Mouse (Mus musculus): Measurements from ENCODE around the gene Lmln. TPM values are rescaled to one million over a fixed set of nuclear protein-coding genes. Genes with fewer than 3 reads are reported as not detected.
"Not testable (repeated sequence)": the region's sequence is repeated elsewhere in the genome, so short reads cannot be mapped to it uniquely, and the experiment has no call there.

Lmln gene
- total RNA-seq, 1 experiment from 2014 or later: 0.70 TPM

DNA sequence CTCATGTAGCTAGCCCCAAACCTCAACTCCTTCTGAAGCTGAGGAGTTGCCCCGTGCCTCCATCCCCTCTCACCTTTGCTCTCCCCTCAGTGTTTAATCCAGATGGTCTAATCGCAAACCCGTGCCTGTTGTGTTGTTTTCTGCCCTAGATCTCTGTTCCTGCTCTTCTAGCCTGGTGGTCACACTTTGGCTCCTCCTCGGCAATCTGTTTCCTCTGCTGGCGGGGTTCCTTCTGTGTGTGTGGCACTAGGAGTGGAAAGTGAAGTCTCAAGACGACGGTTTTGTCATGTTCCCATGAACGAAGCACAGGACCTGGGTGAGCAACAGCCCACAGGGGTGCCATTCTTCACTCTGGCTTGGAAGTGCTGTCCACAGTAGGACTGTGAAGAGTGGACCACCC is 61.1 kb downstream of the Lmln start:
- no peak for ATAC-seq (ENCODE audit: extremely low read depth, insufficient number of reproducible peaks, low FRiP score, poor library complexity, severe bottlenecking)

DNA sequence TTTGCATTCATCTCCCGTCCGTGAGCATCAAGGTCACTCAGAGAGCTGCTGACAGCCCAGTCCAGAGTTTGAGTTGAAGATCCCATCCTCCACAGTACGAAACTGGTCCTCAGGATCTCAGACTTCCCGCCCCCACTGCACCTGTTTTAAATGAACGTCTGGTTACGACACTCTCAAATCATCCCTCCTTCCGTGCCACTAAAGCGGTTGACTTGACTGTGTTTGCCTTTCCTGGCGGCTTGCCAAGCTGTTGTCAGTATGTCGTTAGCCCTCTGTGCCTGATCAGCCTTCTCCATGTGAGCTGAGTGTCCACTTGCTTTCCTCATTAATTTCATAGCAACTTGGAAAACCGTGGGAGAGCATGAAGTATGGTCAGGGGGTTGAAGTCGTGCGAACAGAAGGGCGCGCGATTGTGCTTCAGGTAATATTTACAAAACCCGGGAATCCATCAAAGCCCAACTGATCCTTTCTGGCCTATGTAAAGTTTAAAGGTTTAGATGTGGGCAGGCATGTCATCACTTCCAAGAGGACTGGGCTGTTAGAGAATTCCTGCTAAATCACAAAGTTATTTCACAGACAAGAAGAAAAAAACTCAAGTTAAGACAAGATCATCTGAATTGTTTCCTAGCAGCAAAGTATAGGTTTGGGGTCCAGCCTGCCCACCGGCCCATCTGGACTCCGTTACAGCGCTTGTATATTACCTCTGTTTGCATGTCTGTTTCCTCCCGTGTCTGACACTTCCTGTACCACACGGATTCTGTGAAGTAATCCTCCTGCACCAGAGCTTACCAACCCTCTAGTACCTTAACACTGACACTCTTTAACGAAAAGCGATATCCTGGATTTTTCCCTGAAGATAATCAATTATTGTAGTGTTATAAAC is 61.9 kb downstream of the Lmln start:
- no peak for ATAC-seq (ENCODE audit: extremely low read depth, insufficient number of reproducible peaks, low FRiP score, poor library complexity, severe bottlenecking)

DNA sequence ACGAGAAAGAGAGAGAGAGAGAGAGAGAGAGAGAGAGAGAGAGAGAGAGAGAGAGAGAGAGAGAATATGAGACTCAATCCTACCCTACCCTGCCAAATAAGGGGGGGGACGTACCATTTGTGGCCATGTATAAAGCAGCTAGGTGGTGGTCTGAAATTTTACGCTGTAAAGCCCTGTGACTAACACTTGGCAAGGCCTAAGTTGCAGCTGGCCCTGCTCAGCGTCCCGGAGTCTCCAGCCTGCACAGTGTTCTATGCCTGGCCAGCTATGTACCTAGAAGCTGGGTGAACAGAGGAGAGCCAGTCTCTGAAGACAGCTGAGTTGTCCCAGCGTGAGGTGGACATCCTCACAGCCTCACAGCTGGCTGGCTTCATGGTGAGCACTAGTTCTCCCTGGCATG is 64.7 kb downstream of the Lmln start:
- no peak for ATAC-seq (ENCODE audit: extremely low read depth, insufficient number of reproducible peaks, low FRiP score, poor library complexity, severe bottlenecking)

DNA sequence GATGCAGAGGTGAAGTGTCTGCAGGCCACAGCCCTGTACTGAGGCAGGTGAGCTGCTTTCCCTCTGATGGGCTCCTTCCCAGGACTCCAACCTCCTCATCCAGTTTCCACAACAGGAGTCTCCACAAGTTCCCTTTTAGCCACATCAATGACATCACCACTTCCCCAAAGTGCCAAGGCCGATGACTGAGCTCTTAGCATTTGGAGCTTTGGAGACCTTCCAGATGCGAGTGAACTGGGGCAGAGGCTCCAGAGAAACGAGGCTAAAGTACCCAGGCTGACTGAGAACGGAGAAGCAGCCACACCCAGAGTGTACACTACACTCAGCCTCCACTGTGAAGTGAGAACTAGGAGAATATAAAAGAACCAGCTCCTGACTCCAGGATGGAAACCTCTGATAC is 68.4 kb downstream of the Lmln start:
- ATAC-seq (ENCODE audit: extremely low read depth, insufficient number of reproducible peaks, low FRiP score, poor library complexity, severe bottlenecking): no peak

DNA sequence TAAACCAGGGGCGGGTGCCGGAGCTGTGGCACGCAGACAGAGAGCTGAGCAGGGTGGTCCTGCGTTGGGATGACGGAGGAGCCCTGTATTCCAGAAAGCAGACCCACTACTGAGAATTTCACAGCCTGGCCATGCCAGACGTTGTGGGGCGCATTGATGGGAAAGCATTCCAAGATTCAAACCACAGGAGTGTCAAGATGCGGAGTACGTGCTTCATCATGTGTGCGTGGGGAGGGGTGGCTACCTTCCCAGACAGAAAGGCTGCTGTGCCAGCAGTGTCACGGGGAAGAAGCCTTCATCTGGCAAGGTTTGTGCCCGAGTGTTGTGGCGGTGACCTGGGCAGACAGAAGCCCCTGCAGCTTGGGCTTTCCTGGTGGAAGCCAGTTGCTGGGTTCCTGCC is 70.9 kb downstream of the Lmln start:
- no peak for ATAC-seq (ENCODE audit: extremely low read depth, insufficient number of reproducible peaks, low FRiP score, poor library complexity, severe bottlenecking)

DNA sequence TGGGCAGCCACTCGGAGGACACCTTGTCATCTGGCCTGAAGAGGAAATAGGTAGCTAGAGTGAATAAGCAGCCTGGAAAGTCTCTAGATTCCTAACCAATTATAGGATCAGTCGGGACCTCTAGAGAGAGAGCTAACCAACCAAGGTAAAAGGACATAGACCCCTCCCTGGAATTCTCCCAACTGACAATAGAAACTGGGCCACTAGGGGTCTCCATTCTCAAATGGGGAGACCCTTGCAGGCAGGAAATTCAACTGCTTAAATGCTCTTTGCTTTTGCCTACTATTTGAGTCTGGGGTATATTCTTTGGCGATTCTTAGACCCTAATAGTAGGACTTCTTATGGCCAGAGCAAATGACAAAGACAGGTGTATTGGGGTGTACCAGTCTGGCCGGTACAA is 72.8 kb downstream of the Lmln start:
- ATAC-seq (ENCODE audit: extremely low read depth, insufficient number of reproducible peaks, low FRiP score, poor library complexity, severe bottlenecking): no peak

DNA sequence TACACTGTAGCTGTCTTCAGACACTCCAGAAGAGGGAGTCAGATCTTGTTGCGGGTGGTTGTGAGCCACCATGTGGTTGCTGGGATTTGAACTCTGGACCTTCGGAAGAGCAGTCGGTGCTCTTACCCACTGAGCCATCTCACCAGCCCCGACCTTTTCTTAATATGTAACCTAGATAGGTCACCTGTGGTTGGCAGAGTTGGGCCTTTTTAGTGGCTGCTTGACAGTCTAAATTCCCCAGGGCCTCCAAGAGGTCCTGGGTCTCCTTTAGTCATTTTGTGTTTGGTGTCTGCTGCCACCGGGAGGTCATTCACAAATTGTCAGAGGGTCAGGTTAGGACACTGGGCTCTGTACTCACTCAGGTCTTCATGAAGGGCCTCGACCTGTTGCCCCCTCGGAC is 76.7 kb downstream of the Lmln start:
- ATAC-seq (ENCODE audit: extremely low read depth, insufficient number of reproducible peaks, low FRiP score, poor library complexity, severe bottlenecking): not testable (repeated sequence)

DNA sequence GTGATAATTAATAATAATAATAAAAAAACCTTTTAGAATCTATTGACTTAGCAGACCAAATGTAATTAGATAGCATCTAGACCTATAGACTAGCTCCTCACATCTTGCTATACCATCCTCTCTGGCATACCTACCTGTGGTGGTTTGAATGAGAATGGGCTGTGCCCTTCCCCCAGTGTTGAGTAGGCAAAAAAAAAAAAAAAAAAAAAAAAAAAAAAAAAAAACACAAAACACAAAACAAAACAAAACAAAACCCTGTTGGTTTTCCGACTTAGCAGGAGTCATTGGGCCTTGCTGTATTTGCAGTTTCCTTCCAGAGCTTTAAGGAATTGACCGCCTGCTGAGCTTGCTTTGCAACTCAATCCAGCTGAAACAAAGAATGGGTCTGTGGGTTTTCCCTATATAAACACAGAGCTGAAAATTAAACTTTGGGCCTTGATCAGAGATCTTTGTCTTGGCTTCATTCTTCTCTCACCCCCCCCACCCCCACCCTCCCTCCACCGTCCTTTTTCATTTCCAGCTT is 79.5 kb downstream of the Lmln start:
- no peak for ATAC-seq (ENCODE audit: extremely low read depth, insufficient number of reproducible peaks, low FRiP score, poor library complexity, severe bottlenecking)

DNA sequence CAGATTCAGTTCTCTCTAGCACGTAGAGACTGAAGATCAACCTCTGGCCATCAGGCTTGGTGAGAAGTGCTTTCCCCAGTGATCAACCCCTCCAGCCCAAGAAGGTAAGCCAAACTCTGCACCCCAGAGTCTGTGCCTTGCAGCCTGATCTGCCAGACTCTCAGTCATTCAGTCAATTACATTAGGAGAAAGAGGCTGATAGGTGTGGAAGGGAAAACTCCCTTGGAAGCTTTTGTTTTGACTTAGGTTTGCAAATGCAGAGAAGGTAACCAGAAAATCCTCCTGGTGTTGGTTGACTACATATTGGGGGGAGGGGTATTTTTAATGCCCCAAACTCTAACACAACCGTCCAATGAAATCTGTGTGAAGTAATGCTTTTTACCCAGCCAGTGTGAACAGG is 81.1 kb downstream of the Lmln start:
- no peak for ATAC-seq (ENCODE audit: extremely low read depth, insufficient number of reproducible peaks, low FRiP score, poor library complexity, severe bottlenecking)

DNA sequence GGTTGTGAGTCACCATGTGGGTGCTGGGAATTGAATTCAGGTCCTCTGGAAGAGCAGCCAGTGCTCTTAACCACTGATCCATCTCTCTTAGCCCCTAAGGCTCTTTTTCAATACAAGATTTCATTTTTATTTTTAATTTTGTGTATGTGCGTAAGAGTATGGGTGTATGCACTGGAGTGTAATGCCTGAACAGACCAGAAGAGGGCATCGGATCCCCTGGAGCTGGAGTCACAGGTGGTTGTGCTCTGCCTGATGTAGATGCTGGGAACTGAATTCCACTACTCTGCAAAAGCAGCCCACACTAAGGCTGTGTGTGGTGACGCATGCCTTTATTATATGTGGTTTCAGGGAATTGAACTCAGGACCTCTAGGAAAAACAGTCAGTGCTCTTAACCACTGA is 83.9 kb downstream of the Lmln start:
- ATAC-seq (ENCODE audit: extremely low read depth, insufficient number of reproducible peaks, low FRiP score, poor library complexity, severe bottlenecking): no peak

DNA sequence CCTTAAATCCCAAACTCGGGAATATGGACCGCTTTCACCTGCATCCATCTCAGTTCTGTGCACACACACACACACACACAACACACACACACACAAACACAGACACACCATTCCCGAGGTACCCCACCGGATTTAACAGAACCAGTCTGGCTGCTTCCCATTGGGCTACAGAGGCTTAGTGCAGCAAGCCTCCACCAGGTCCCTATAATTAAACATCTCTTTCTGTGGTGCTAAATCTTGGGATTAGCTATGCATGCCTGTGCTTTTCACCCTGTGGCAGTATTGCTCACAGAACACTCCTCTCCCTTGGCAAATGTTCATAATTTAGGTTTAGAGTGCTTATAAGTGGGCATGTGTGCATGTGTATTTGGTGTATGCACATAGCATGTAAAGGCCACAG is 85.8 kb downstream of the Lmln start:
- ATAC-seq (ENCODE audit: extremely low read depth, insufficient number of reproducible peaks, low FRiP score, poor library complexity, severe bottlenecking): no peak

DNA sequence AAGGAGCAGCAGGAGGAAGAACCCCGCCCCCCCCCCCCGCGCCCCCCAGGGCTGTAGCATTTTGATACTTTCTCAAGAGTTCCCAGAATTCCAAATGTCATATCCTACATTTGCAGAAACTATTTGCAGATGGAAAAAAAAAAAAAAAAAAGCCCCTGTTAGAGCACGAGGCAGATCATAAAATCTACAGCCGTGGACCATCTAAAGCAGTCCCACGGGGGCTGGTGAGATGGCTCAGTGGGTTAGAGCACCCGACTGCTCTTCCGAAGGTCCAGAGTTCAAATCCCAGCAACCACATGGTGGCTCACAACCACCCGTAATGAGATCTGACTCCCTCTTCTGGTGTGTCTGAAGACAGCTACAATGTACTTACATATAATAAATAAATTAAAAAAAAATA is 88.6 kb downstream of the Lmln start:
- ATAC-seq (ENCODE audit: extremely low read depth, insufficient number of reproducible peaks, low FRiP score, poor library complexity, severe bottlenecking): not testable (repeated sequence)

DNA sequence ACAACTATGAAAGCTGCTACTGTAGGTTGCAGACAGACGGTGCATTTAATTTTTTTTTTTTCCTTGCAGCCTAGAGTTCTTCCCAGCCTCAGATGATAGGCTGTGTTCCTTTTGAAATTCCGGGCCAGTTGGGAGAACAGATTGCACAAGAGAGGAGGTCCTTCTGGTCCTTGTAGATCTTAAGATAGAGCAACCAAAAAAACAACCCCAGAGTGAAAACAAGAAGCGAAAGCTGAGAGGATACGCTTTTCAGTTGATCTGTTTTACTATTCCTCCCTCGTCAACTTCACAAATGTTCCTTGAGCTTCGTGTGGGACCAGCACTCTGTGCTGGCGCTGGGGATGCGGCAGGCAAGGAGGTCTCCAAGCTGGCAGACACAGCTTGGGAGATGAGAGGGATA is 89.2 kb downstream of the Lmln start:
- no peak for ATAC-seq (ENCODE audit: extremely low read depth, insufficient number of reproducible peaks, low FRiP score, poor library complexity, severe bottlenecking)

DNA sequence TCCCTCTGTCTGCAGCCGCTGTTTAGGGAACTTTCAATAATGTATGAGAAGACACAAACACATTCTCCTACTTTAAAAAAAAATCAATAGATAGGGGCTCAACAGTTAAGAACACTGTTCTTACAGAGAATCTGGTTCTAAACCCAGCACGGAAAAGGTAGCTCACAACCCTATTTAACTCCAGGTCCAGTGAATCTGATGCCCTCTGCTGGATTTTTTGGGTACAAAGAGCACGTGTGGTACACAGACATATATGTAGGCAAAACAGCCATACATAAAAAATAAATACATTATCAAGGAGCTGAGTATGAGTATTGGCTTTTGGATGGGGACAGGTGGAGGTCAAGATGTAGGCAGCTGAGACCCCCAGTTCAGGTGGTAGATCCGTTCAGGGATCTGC is 92.7 kb downstream of the Lmln start:
- ATAC-seq (ENCODE audit: extremely low read depth, insufficient number of reproducible peaks, low FRiP score, poor library complexity, severe bottlenecking): no peak

DNA sequence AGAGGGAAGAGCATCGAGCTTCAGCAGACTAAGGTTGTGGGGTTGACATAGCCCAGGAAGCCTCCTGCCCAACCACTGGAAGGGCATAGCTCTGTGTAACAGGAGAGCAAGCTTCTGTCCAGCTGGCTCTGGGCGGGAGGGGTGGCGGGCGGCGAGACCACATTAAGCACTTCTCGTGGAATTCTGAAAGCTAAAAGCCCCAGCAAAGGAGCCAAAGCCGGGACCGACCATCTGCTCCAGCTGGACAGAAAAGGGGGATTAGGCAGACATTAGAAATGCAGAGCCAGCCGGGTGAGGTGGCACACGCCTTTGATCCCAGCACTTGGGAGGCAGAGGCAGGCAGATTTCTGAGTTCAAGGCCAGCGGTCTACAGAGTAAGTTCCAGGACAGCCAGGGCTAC is 95.7 kb downstream of the Lmln start:
- ATAC-seq (ENCODE audit: extremely low read depth, insufficient number of reproducible peaks, low FRiP score, poor library complexity, severe bottlenecking): no peak

DNA sequence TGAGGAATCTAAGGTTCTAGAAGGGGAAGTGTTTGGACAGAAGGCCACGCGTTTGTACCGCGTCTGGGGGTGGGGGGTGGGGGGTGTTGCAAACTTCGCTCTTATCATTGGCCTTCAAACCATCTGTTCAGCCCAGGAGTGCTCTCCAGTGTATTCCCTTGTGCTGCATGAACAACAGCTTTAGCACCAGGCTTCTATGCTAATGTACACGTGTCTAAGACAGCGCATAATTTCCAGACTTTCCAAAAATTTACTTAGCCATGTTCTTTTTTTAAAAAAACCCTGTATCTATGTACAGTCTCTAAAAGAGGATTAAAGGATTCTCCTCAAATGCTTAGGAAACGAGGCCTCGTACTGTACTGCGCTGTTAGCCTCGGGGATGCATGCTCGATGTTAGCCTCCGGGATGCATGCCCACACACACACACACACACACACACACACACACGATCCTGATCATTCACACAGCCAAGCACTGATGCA is 96.3 kb downstream of the Lmln start:
- ATAC-seq (ENCODE audit: extremely low read depth, insufficient number of reproducible peaks, low FRiP score, poor library complexity, severe bottlenecking): no peak

DNA sequence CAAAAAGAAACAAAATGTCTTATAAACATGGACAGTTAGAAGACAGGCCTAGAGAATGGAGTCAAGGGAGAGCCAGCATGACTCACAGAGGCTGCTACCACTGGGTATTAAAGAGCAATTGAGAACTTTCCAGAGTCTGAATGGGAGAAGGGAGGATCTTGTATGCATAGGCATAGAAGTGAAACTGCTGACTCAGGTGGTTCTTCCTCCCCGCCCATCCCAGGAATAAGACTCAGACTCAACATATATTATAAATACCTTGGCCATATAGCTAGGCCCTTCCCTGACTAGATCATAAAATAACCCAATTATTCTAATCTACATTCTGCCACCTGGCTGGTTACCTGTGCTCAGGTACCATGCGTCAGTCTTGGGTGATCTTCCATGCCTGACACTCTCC is 97.0 kb downstream of the Lmln start:
- no peak for ATAC-seq (ENCODE audit: extremely low read depth, insufficient number of reproducible peaks, low FRiP score, poor library complexity, severe bottlenecking)

DNA sequence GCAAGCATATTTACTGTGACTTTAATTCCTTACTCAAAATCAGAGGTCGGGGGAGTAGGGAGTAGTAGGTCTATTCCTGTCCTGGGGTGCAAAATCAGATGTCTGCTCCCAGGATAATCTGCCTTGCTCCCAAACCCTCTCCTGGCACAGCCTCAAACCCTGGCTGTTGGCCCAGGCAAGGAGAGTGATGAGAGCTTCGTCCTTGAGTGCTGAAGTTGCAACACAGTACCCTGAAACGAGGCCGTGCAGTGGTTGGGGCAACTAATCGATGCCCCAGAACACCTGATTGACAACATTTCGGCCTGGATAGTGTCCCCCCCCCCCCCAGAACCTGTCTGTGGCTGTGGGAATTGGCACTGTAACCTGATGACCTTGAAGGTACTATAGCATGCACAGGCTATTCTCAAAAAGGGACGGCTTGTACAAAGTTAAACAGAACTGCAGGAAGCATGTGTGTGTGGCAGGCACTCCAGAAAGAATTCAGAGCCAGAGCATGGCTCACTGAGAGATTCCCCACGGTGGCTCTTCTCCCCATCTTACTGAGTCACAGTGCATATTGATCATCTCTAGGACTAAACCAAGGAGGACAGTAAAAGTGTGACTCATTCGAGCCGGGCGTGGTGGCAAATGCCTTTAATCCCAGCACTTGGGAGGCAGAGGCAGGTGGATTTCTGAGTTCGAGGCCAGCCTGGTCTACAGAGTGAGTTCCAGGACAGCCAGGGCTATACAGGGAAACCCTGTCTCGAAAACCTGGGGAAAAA is 101.2 kb downstream of the Lmln start:
- no peak for ATAC-seq (ENCODE audit: extremely low read depth, insufficient number of reproducible peaks, low FRiP score, poor library complexity, severe bottlenecking)

DNA sequence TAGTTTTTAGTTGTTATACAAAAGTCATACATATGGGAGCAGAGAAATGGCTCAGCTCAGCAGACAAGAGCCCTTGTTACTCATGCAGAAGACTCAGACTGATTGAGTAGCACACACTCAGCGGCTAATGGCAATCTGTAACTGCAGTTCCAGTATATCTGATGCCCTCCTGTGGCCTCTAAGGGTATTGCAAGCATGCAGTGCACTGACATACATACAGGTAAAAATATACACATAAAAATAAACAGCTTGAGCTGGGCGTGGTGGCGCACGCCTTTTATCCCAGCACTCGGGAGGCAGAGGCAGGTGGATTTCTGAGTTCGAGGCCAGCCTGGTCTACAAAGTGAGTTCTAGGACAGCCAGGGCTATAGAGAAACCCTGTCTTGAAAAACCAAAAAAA is 104.0 kb downstream of the Lmln start:
- ATAC-seq (ENCODE audit: extremely low read depth, insufficient number of reproducible peaks, low FRiP score, poor library complexity, severe bottlenecking): peak; percentile 80

DNA sequence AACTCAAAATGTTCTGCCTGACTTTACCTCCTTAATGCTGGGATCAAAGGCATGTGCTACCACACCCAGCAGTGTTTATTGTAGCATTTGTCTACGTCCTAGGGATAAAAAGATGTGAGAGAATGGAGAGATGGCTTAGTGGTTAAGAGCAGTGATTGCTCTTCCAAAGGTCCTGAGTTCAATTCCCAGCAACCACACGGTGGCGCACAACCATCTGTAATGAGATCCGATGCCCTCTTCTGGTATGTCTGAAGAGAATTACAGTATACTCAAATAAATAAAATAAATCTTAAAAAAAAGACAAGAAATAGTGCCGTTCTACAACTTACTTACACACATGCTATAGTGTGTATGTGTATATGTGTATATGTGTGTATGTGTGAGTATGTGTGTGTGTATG is 105.2 kb downstream of the Lmln start:
- no peak for ATAC-seq (ENCODE audit: extremely low read depth, insufficient number of reproducible peaks, low FRiP score, poor library complexity, severe bottlenecking)

Data from neutrophil, adult 5-6 weeks (primary cell).